Mouse (Mus musculus): ENCODE results near the gene Oprl1. TPM values are rescaled to one million over a fixed set of nuclear protein-coding genes. Genes with fewer than 3 reads are reported as not detected.

Oprl1 gene
- polyA plus RNA-seq, 1 experiment from 2014 or later: 28.4 TPM

DNA sequence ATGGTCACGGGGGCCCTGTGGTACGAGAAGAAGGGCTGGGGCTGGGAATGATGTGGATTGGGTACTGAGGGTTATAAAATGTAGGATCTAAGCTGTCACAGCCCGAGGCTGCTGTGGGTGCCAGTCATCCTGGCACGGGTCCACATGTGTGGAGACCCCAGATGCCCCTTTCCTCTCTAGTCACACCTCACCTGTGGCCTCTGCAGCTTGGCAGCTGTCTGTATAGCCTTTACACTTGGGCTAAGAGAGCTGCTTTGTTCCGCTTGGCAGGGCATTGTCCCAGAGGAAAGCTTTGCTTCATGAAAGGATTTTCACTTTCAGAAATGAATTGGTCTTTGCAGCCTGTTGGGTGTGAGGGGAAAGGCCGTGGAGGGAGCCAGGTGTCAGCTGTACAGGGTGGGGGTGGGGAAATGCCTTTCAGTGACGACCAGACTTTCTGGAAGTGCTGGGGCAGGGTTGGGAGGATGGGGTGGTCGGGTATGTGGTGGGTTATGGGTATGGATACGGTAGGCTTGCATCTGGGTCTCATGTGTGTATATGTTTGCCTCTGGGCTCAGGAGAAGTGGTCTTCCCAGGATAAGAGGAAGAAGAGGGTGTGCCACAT, 12.9 kb downstream of the Oprl1 start:
- ATAC-seq (ENCODE audit: low FRiP score): peak; percentile 57; the same call in 1 of the 2 replicates
- Histone ChIP-seq H3K4me1 (peaks cover 12% of the 10 kb centered on the region), H3K36me3 (replicated peaks) (no peaks in the 10 kb centered on the region), H3K9ac (no peak overlapping the region), H3K4me3 (replicated peaks) (no peak overlapping the region), H3K27ac (peak overlapping the region; percentile 59; the same call in 1 of the 2 replicates), H3K4me2 (no peak overlapping the region), H3K27me3 (no peaks in the 10 kb centered on the region), H3K9me3 (no peaks in the 10 kb centered on the region)
- 38% methylated on average over 9 of the region's 9 CpGs for WGBS

DNA sequence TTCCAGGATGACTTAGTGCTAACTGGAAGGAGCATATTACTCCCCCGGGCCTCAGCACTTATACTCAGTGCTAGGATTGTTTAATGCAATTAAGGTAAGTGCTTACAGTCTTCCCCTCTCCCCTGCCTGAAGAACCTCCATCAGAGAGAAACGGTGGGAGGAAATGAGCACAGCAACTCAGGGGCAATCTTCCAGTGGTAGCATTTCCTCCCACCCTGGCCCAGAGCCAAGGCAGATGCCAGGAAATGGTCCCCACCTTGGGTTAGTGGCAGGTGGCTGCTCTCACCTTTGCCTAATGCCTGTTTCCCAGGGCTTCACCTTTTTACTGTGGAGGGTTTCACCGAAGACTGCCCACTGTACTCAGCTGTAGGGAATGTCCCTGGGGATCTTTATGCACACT, 15.2 kb downstream of the Oprl1 start:
- H3K4me2 ChIP-seq: no peak overlapping the region
- no peak overlapping the region for H3K27ac ChIP-seq
- H3K36me3 ChIP-seq (replicated peaks): no peaks in the 10 kb centered on the region
- H3K27me3 ChIP-seq: no peaks in the 10 kb centered on the region
- peaks cover 12% of the 10 kb centered on the region for H3K4me1 ChIP-seq
- no peak overlapping the region for H3K9ac ChIP-seq
- WGBS: 82% methylated on average over 3 of the region's 3 CpGs
- no peak for ATAC-seq (ENCODE audit: low FRiP score)
- H3K4me3 ChIP-seq (replicated peaks): no peak overlapping the region
- no peaks in the 10 kb centered on the region for H3K9me3 ChIP-seq

DNA sequence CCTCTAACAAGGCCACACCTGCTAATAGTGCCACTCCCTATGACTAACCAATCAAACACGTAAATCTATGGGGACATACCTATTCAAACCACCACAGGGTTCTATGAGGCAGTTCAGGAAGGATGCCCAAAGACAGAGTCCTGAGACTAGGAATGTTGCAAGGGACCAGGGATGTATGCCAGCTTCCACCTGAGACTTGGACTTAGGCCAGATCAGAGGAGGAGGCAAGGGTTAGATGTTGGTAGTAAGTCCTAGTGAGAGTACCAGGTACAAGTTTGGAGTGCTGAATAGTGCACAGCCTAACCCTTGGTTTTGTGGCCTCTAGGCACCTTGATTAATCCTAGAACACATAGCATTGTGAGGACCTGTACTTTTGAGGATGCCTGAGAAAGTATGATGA, 37.8 kb downstream of the Oprl1 start:
- no peaks in the 10 kb centered on the region for H3K4me1 ChIP-seq
- no peak overlapping the region for H3K9ac ChIP-seq
- no peak for ATAC-seq (ENCODE audit: low FRiP score)
- H3K4me3 ChIP-seq (replicated peaks): no peak overlapping the region
- no peak overlapping the region for H3K4me2 ChIP-seq
- no peaks in the 10 kb centered on the region for H3K27me3 ChIP-seq
- 97% methylated on average over 1 of the region's 1 CpGs for WGBS
- H3K9me3 ChIP-seq: no peaks in the 10 kb centered on the region
- H3K36me3 ChIP-seq (replicated peaks): no peaks in the 10 kb centered on the region
- no peak overlapping the region for H3K27ac ChIP-seq

DNA sequence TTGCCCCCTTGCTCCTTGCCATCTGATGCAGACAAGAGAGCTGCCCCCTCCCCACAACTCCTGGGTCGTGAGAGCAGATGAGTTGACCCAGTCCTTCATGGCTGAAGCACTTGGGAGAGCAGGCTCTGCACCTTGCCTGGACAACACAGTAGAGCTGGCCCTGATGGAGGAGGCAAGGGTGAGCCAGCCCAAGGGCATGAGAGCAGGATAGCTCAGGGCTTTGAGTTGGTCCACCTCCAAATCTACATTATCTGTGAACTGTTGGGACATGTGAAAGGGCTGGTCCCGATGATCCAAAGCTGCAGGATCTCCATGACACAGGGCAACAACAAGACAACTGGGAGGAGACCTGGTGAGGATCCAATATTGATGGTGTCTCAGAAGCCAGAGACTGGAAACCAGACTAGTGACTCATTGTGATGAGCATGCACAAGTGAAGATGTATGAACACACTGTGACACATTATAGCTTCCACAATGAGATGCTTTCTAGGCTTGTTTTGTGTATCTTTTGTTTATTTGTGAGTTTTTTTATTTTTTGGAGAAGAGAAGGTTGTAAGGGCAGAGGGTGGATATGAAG, 43.4 kb downstream of the Oprl1 start:
- H3K4me2 ChIP-seq: no peak overlapping the region
- 70% methylated on average over 2 of the region's 2 CpGs for WGBS
- no peak overlapping the region for H3K4me3 ChIP-seq (replicated peaks)
- no peaks in the 10 kb centered on the region for H3K36me3 ChIP-seq (replicated peaks)
- no peak for ATAC-seq (ENCODE audit: low FRiP score)
- H3K4me1 ChIP-seq: peaks cover 33% of the 10 kb centered on the region
- no peaks in the 10 kb centered on the region for H3K9me3 ChIP-seq
- no peaks in the 10 kb centered on the region for H3K27me3 ChIP-seq
- peak overlapping the region; percentile 77 for H3K27ac ChIP-seq
- no peak overlapping the region for H3K9ac ChIP-seq

DNA sequence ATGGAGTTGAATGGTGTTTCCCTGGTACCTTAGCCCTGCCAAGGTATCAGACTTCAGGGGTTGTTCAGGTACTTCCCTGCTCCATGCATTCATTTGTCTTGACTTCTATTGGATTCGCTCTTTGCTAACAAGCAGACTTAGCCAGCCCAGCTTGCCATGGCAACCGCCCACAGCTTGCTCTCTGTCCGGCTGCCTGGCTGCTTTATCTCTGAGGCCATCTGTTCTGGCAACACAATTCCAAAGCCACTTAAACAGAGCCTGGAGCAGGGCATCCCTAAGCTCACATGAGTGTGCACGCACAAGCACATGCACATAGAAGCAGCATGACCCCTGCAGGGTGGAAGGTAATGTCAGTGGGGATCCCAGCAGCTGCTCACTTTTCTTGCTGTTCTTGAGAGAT, 44.2 kb downstream of the Oprl1 start:
- WGBS: 16% methylated on average over 4 of the region's 4 CpGs
- Histone ChIP-seq H3K9ac (no peak overlapping the region), H3K4me2 (no peak overlapping the region), H3K36me3 (replicated peaks) (no peaks in the 10 kb centered on the region), H3K27me3 (no peaks in the 10 kb centered on the region), H3K27ac (peak overlapping the region; percentile 77), H3K4me1 (peaks cover 41% of the 10 kb centered on the region), H3K4me3 (replicated peaks) (no peak overlapping the region), H3K9me3 (no peaks in the 10 kb centered on the region)
- ATAC-seq (ENCODE audit: low FRiP score): peak; percentile 54

DNA sequence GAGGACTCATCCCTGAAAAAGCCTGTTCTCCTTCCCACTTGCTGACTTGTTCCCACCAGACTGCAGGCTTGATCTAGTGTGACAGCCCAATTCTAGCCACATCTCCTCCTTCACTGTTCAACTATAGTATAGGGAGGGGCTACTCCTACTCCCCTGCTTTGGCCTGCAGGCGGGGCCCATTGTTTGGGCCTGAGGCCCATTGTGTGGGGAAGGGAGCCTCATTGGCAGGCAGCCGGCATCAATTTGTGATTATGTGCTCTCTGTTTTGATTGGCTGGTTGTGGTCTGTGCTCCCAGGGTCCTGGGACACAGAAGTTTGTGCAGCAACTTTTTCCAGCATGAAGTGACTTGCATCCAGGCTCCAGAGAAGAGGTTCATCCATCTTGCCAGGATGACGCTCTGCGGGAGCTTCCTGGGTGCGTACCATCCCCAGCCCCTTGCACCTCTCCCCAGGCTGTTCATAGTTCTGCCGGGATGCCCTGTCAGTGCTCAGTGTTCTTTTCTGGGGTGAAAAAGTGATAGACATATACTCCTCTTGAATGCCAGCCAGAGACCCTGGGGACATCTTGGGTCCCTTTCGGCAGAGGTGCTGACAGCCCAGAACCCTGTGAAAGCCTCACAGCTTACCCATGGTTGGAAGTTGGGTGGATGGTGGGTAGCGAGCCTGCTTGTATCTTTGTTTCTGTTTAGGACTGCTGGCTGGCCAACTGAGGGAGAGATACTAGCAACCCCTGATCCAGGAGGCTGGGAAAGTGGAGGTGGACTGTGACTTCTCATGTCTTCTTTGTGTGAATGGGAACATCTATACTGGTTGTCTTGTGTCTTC, 48.4 kb downstream of the Oprl1 start, which contains the start of gene Myt1:
TSS of gene Myt1 (plus strand) at position 327 of the 825 bp plus-strand sequence.
- Histone ChIP-seq H3K4me1 (peaks cover 72% of the 10 kb centered on the region), H3K27ac (peak within 1 kb of the TSS; percentile 96), H3K4me2 (peak within 1 kb of the TSS; percentile 57), H3K9ac (peak within 1 kb of the TSS; percentile 51), H3K9me3 (no peaks in the 10 kb centered on the region), H3K36me3 (replicated peaks) (no peaks in the 10 kb centered on the region), H3K4me3 (replicated peaks) (peak within 1 kb of the TSS; percentile 42), H3K27me3 (no peaks in the 10 kb centered on the region)
- WGBS: 7% methylated on average over 8 of the region's 8 CpGs
- peak; percentile 79 for ATAC-seq (ENCODE audit: low FRiP score)

DNA sequence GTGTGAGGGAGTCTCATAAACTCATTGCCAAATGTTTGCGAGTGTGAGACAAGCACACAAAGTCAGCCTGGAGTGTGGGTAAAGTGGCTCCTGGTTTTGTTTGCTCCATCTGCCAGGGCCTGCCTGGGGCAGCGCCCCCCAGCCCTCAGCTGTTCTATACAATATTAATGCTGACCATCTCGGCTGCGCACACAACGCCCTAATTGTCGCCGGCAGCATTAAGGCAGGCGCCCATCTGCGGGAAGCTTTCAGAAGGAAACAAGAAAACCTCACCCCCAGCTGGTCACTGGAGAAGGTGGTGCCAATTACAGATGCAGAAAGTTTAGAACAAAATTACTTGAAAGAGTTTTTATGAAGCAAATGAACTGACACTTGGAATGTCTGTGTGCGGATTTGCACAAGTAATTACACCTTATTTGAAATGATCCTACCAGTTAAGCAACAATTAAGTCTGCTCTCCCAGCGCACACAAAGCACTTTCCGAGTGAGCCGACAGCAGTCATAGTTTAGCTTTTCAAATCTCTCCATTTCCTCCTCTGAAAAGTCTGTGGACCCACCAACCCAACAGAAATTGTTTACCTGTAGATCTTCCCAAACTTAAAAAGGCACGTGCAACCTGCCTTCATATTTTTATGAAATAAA, 49.2 kb downstream of the Oprl1 start:
- no peaks in the 10 kb centered on the region for H3K9me3 ChIP-seq
- 3% methylated on average over 14 of the region's 14 CpGs for WGBS
- H3K27ac ChIP-seq: peak overlapping the region; percentile 96
- H3K4me2 ChIP-seq: peak overlapping the region; percentile 57
- ATAC-seq (ENCODE audit: low FRiP score): peak; percentile 42
- H3K4me1 ChIP-seq: peaks cover 68% of the 10 kb centered on the region
- H3K9ac ChIP-seq: peak overlapping the region; percentile 51
- no peaks in the 10 kb centered on the region for H3K27me3 ChIP-seq
- no peaks in the 10 kb centered on the region for H3K36me3 ChIP-seq (replicated peaks)
- H3K4me3 ChIP-seq (replicated peaks): peak overlapping the region; percentile 42

DNA sequence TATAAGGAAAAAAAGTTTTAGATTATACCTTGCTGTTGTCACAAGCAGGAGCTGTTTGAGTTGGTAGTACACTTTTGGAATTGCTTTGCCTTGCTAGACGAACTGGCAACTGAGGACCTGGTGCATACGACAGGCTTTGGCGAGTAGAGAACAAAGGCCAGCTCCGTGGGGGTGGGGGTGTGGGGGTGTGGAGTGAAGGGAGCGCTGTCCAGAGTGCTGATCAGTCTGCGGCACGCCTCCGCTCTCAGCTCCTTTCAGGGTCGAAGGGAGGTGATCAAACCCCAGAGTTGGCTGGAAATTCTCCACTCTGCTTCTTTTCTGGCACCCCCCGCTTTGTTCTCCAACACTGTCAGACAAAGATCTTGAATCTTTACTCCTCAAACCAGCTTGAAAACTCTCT, 49.8 kb downstream of the Oprl1 start:
- 0% methylated on average over 10 of the region's 10 CpGs for WGBS
- H3K4me3 ChIP-seq (replicated peaks): peak overlapping the region; percentile 42
- ATAC-seq (ENCODE audit: low FRiP score): peak; percentile 65
- no peaks in the 10 kb centered on the region for H3K36me3 ChIP-seq (replicated peaks)
- H3K27ac ChIP-seq: peak overlapping the region; percentile 96
- H3K4me2 ChIP-seq: peak overlapping the region; percentile 57
- peak overlapping the region; percentile 42 for H3K9ac ChIP-seq
- H3K27me3 ChIP-seq: no peaks in the 10 kb centered on the region
- H3K4me1 ChIP-seq: peaks cover 68% of the 10 kb centered on the region
- H3K9me3 ChIP-seq: no peaks in the 10 kb centered on the region

DNA sequence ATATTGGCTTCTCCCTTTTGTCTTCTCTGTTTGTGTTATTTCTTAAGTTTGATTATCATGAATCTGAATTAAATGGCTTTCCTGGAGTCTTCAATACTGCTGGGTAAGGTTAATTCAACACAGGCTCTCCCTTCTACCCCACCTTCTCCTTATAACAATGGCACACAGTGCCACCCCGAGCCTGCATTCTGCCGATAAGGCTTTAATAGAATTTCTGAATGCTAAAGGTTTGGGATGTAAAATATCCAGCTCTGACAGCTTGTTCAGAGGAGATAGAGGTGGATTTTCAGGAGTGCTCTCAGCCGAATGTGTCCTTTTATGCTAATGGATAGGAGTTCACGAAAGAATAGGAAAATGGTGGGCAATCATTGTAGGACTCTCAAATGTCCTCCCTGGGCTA, 50.4 kb downstream of the Oprl1 start:
- peak overlapping the region; percentile 57 for H3K4me2 ChIP-seq
- no peaks in the 10 kb centered on the region for H3K27me3 ChIP-seq
- WGBS: 44% methylated on average over 4 of the region's 4 CpGs
- no peaks in the 10 kb centered on the region for H3K36me3 ChIP-seq (replicated peaks)
- peak overlapping the region; percentile 42 for H3K9ac ChIP-seq
- ATAC-seq (ENCODE audit: low FRiP score): no peak
- no peaks in the 10 kb centered on the region for H3K9me3 ChIP-seq
- peak overlapping the region; percentile 42 for H3K4me3 ChIP-seq (replicated peaks)
- H3K4me1 ChIP-seq: peaks cover 68% of the 10 kb centered on the region
- H3K27ac ChIP-seq: peak overlapping the region; percentile 96

DNA sequence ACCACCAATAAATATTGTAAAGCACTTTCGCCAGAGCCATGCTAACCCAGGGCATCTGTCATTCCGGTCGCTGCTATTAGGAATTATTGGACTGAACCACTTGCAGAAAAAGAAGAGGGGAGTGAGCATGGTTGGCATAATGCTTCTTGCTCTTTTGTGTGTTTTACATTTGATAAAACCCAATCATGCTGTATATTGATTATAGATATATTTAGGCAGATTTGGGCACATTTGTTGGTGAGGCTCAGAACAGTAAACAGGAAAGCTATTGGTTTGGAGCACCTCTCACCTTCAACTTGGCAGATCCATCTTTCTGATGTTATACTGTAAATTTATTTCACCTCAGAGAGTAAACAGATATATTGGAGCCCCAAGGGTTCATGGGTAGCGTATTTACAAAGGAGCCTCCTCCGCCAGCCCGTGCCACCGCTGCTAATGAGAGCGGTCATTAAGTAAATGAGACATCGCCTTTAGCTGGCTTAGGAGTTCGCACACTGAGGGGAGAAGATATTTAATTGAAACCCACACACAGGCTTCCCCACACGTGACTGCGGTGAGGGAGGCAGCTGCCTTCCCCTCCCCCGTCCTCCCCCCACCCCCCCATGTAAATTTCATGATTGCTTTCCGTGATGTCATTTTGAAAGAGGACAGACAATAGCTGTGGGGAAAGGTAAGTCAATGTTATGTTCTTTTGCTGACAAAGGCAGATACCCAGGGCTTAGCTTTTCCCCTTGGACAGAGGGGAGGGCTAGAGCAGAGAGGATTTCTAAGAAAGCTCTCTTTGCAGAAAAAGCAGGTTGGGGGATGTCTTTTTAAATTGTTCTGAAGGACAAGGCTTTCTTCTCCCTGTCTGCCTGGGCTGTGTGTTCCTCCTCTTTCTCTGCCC, 52.1 kb downstream of the Oprl1 start:
- Histone ChIP-seq H3K27ac (peak overlapping the region; percentile 94), H3K27me3 (no peaks in the 10 kb centered on the region), H3K4me2 (peak overlapping the region; percentile 61), H3K36me3 (replicated peaks) (no peaks in the 10 kb centered on the region), H3K9ac (peak overlapping the region; percentile 61), H3K4me3 (replicated peaks) (peak overlapping the region; percentile 46), H3K9me3 (no peaks in the 10 kb centered on the region), H3K4me1 (peaks cover 70% of the 10 kb centered on the region)
- ATAC-seq (ENCODE audit: low FRiP score): peak; percentile 76
- WGBS: 17% methylated on average over 14 of the region's 14 CpGs

DNA sequence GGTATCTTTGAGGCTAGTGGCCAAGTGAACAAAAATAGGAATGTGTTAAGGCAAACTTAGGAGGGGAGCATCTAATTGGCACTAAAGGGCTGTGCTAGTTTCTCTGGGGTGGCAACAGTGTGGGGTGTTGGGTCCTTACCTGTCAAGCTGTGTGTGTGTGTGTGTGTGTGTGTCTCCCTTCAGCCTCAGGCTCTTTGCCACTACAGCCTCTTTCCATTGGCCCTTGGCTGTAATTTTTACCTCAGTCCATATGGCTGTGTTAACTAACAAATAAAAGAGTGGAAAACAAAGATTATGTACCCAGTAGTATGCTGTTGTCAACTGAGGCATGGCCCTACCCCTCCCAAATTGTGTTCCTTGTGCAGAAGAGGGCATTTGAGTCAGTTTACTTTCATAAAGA, 53.6 kb downstream of the Oprl1 start:
- Histone ChIP-seq H3K9ac (no peak overlapping the region), H3K36me3 (replicated peaks) (no peaks in the 10 kb centered on the region), H3K4me1 (peaks cover 73% of the 10 kb centered on the region), H3K4me2 (peak overlapping the region; percentile 61), H3K27me3 (no peaks in the 10 kb centered on the region), H3K9me3 (no peaks in the 10 kb centered on the region), H3K4me3 (replicated peaks) (peak overlapping the region; percentile 46), H3K27ac (no peak overlapping the region)
- ATAC-seq (ENCODE audit: low FRiP score): no peak
